Mouse (Mus musculus): ENCODE measurements around the gene 4930430F08Rik.

DNA sequence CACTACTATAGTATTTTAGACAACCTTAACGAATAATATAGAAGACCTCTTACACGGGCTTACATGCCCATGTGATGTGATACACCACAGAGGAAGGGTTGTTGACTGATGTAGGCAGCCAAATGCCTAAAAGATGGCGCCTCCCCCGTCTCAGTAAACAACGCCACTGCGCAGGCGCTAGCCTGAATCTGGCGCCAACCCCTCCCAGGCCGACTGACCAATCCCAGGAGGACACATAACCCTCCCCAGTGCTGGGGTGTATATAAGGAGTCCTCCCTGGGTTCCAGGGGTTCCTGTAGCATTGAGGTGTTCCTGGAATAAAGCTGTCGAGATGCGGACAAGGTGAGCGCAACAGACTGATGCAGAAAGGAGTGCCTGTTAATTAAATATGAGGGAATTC is 29.8 kb upstream of the 4930430F08Rik start:
- no peak for TF ChIP-seq CTCF (IDR thresholded peaks at IDR 0.05; ENCODE audit: insufficient read depth, low read depth, low read length)
- no peak for TF ChIP-seq POLR2A (IDR thresholded peaks at IDR 0.05; ENCODE audit: insufficient read depth, low read depth, low read length)
